Mouse (Mus musculus): Measurements from ENCODE around the gene Gm10392.

The Gm10392 gene

GRCm38 (mm10) chr11:77519043-77519442 lies at the start of gene Gm10392:
Gm10392 (minus strand) TSS chr11:77519198.
- CTCF ChIA-PET = no interaction called here

- CTCF ChIA-PET = interaction anchor here (0.6 kb wide), 1 partner anchor 31 kb away, joined by 3 read pairs; no protein-coding TSS in a partner anchor
These were observed 26.3 kb upstream of the Gm10392 start for GRCm38 (mm10) chr11:77545261-77545660.

GRCm38 (mm10) chr11:77532202-77532846 lies 13.3 kb upstream of the Gm10392 start:
- CTCF ChIA-PET = no interaction called here

- CTCF ChIA-PET = no interaction called here
These were observed 11.9 kb upstream of the Gm10392 start for GRCm38 (mm10) chr11:77530862-77531261.

- CTCF ChIA-PET = no interaction called here
These were observed 10.6 kb upstream of the Gm10392 start for GRCm38 (mm10) chr11:77529644-77530043.

- CTCF ChIA-PET = interaction anchor here (1.4 kb wide), 1 partner anchor 72 kb away, joined by 4 read pairs; no protein-coding TSS in a partner anchor
These were observed 9.4 kb upstream of the Gm10392 start for GRCm38 (mm10) chr11:77528420-77528819.

- CTCF ChIA-PET = no interaction called here
These were observed 6.9 kb upstream of the Gm10392 start for GRCm38 (mm10) chr11:77525804-77526486.

- CTCF ChIA-PET = interaction anchor here (0.6 to 1.4 kb wide), 2 partner anchors 14 to 85 kb away, joined by 4 to 7 read pairs; no protein-coding TSS in a partner anchor
These were observed 1.9 kb upstream of the Gm10392 start for GRCm38 (mm10) chr11:77520601-77521529.

- CTCF ChIA-PET = no interaction called here
These were observed 773 bp downstream of the Gm10392 start for GRCm38 (mm10) chr11:77518051-77518798.

GRCm38 (mm10) chr11:77516553-77517425 lies 2.2 kb downstream of the Gm10392 start:
- CTCF ChIA-PET = no interaction called here

- CTCF ChIA-PET = interaction anchor here (1.0 kb wide), 1 partner anchor 24 kb away, joined by 4 read pairs; no protein-coding TSS in a partner anchor
These were observed 3.1 kb downstream of the Gm10392 start, which contains the start of gene Trp53i13 for GRCm38 (mm10) chr11:77515637-77516552. Trp53i13 (minus strand) TSS chr11:77515980.

- CTCF ChIA-PET = interaction anchor here (1.0 kb wide), 1 partner anchor 24 kb away, joined by 4 read pairs; no protein-coding TSS in a partner anchor
These were observed 4.0 kb downstream of the Gm10392 start, which contains the start of gene Abhd15 for GRCm38 (mm10) chr11:77514832-77515636. Abhd15 (plus strand) TSS chr11:77515121.

- CTCF ChIA-PET = interaction anchor here (0.5 kb wide), 1 partner anchor 191 kb away, joined by 5 read pairs; no protein-coding TSS in a partner anchor
These were observed 4.6 kb downstream of the Gm10392 start for GRCm38 (mm10) chr11:77514281-77514831.

GRCm38 (mm10) chr11:77513811-77514170 lies 5.2 kb downstream of the Gm10392 start:
- CTCF ChIA-PET = interaction anchor here (0.5 to 0.6 kb wide), 2 partner anchors 191 to 745 kb away, joined by 4 to 5 read pairs; no protein-coding TSS in a partner anchor

GRCm38 (mm10) chr11:77512891-77513810 lies 5.8 kb downstream of the Gm10392 start:
- CTCF ChIA-PET = interaction anchor here (0.6 kb wide), 1 partner anchor 746 kb away, joined by 4 read pairs; no protein-coding TSS in a partner anchor

GRCm38 (mm10) chr11:77511336-77511735 lies 7.7 kb downstream of the Gm10392 start:
- CTCF ChIA-PET = no interaction called here
